In genomic region chr6:34528131-34528530, GRCm38 (mm10) we compare ENCODE assay signal across 30 mouse cellular contexts. TPM values are rescaled to one million over a fixed set of nuclear protein-coding genes. Genes with fewer than 3 reads are reported as not detected.
DNase-seq lines count a peak whose midpoint lies in the region; ATAC-seq and TF ChIP-seq lines count a peak whose summit lies in the region.
"Had no signal": no experiment of that assay in that cellular context is flagged by ENCODE, and none has a peak within 500 bp of the region (broad histone marks: within the 10 kb centered on the region; RNA-seq: fewer than 3 reads in every experiment).

No protein-coding gene starts in this region.

- WGBS in liver, embryonic 12.5 days (ENCODE audit: insufficient replicate concordance) = 58% methylated on average over 2 of the region's 2 CpGs
- 94% methylated on average over 2 of the region's 2 CpGs for WGBS in thymus, adult 2 months

- no peak for DNase-seq in gastrocnemius, adult 2 months
- DNase-seq in gastrocnemius, adult 8-10 months (ENCODE audit: low spot score in 2 of 2) = no peak
- no peak for DNase-seq in liver
- DNase-seq in thymus, adult 2 months = no peak
- no peak for DNase-seq in layer of hippocampus, adult 2 months (ENCODE audit: low spot score in 2 of 2)
- DNase-seq: adrenal gland, postnatal 14 days; cerebellum, adult 11-12 months; cerebellum, postnatal 14 days; gastrocnemius, postnatal 25 days; heart, adult 18-20 months; heart, postnatal 14 days; kidney, adult 8-10 months; kidney, postnatal 4 days; layer of hippocampus, postnatal 36 days; lung, postnatal 36 days; midbrain, embryonic 14.5 days; thymus, postnatal 14 days had no signal

- H3K4me3 ChIP-seq in gastrocnemius, adult 2 months = no peak overlapping the region
- no peak overlapping the region for H3K4me3 ChIP-seq in liver, embryonic 12.5 days
- no peak overlapping the region for H3K4me3 ChIP-seq in thymus, adult 2 months (ENCODE audit: control insufficient read depth, insufficient read depth, low read length)
- H3K4me3 ChIP-seq in layer of hippocampus, adult 2 months = no peak overlapping the region
- H3K4me3 ChIP-seq: embryonic facial prominence, embryonic 10.5 days; embryonic facial prominence, embryonic 15.5 days; forebrain, embryonic 12.5 days; hindbrain, embryonic 12.5 days; limb, embryonic 10.5 days; limb, embryonic 15.5 days; lung, embryonic 15.5 days; megakaryocyte, embryonic 14.5 days had no signal

- peak overlapping the region; percentile 12; the same call in 1 of the 2 replicates for H3K27ac ChIP-seq in gastrocnemius, adult 2 months
- H3K27ac ChIP-seq in liver, embryonic 12.5 days = no peak overlapping the region
- H3K27ac ChIP-seq in thymus, adult 2 months (ENCODE audit: control insufficient read depth, insufficient read depth, low read length) = no peak overlapping the region
- no peak overlapping the region for H3K27ac ChIP-seq in layer of hippocampus, adult 2 months
- H3K27ac ChIP-seq: embryonic facial prominence, embryonic 15.5 days; forebrain, embryonic 12.5 days; hindbrain, embryonic 12.5 days; hindbrain, postnatal 0 days; kidney, postnatal 0 days; limb, embryonic 10.5 days; limb, embryonic 15.5 days; lung, embryonic 15.5 days had no signal

- no peak for TF ChIP-seq POLR2A in thymus, adult 2 months (IDR thresholded peaks at IDR 0.05; ENCODE audit: control insufficient read depth, extremely low read depth, insufficient read depth, low read length, poor library complexity)

- peaks cover 8% of the 10 kb centered on the region; the same call in 1 of the 2 replicates for H3K27me3 ChIP-seq in liver, embryonic 12.5 days (replicated peaks)
- H3K27me3 ChIP-seq in thymus, adult 2 months (ENCODE audit: control insufficient read depth, insufficient read depth, low read length) = no peaks in the 10 kb centered on the region
- H3K27me3 ChIP-seq: embryonic facial prominence, embryonic 15.5 days; forebrain, embryonic 12.5 days; hindbrain, embryonic 12.5 days; limb, embryonic 15.5 days; lung, embryonic 15.5 days had no signal

- ATAC-seq in liver, embryonic 12.5 days = peak; percentile 28; the same call in 1 of the 2 replicates
- ATAC-seq in megakaryocyte progenitor cell, adult 5-6 weeks (replicated peaks; ENCODE audit: poor library complexity) = 0 out of 2 replicates have a peak, but pooled peaks have one; percentile 38
- ATAC-seq: hindbrain, postnatal 0 days; intestine, embryonic 16.5 days had no signal

- peaks cover 55% of the 10 kb centered on the region for H3K4me1 ChIP-seq in liver, embryonic 12.5 days
- H3K4me1 ChIP-seq in thymus, adult 2 months (replicated peaks; ENCODE audit: control insufficient read depth, insufficient read depth, low read length) = no peaks in the 10 kb centered on the region
- H3K4me1 ChIP-seq: forebrain, embryonic 12.5 days; hindbrain, embryonic 12.5 days; limb, embryonic 15.5 days had no signal

- H3K4me2 ChIP-seq in liver, embryonic 12.5 days = no peak overlapping the region
- H3K4me2 ChIP-seq: embryonic facial prominence, embryonic 15.5 days; forebrain, embryonic 12.5 days; hindbrain, embryonic 12.5 days; limb, embryonic 15.5 days; lung, embryonic 15.5 days had no signal

- no peak for TF ChIP-seq CTCF in gastrocnemius, adult 2 months (IDR thresholded peaks at IDR 0.05)
- TF ChIP-seq CTCF in thymus, adult 2 months (IDR thresholded peaks at IDR 0.05; ENCODE audit: borderline replicate concordance, control insufficient read depth, extremely low read depth, insufficient read depth, low read length, poor library complexity) = no peak
- TF ChIP-seq CTCF in layer of hippocampus, adult 2 months (conservative IDR thresholded peaks at IDR 0.05) = no peak

- no peaks in the 10 kb centered on the region for H3K36me3 ChIP-seq in liver, embryonic 12.5 days
- no peaks in the 10 kb centered on the region for H3K36me3 ChIP-seq in thymus, adult 2 months (ENCODE audit: control insufficient read depth, insufficient read depth, low read length)
- H3K36me3 ChIP-seq: embryonic facial prominence, embryonic 10.5 days; embryonic facial prominence, embryonic 15.5 days; forebrain, embryonic 12.5 days; hindbrain, embryonic 12.5 days; limb, embryonic 10.5 days; limb, embryonic 15.5 days; lung, embryonic 15.5 days had no signal

- H3K9me3 ChIP-seq in liver, embryonic 12.5 days (replicated peaks) = no peaks in the 10 kb centered on the region
- H3K9me3 ChIP-seq: embryonic facial prominence, embryonic 10.5 days; embryonic facial prominence, embryonic 15.5 days; forebrain, embryonic 12.5 days; hindbrain, embryonic 12.5 days; limb, embryonic 10.5 days; limb, embryonic 15.5 days; lung, embryonic 15.5 days had no signal

- intact Hi-C loops in gastrocnemius, adult 2 months (cut with DNase I) = no loop called here

- no peak overlapping the region for H3K9ac ChIP-seq in liver, embryonic 12.5 days
- H3K9ac ChIP-seq: embryonic facial prominence, embryonic 15.5 days; forebrain, embryonic 12.5 days; hindbrain, embryonic 12.5 days; limb, embryonic 15.5 days; lung, embryonic 15.5 days had no signal

RNA-seq across cellular contexts. Expression of gene Bpgm, which starts 52.1 kb away (rescaled TPM):
- total RNA-seq in gastrocnemius, adult 2 months (2021) = 10 to 100 TPM; 87.2 to 92.8 TPM
- 100 to 1,000 TPM; 101 to 121 (median 108) TPM for total RNA-seq in gastrocnemius, adult 8-10 months (2022)
- polyA plus RNA-seq in liver, embryonic 12.5 days (2016; fragmentation: Nextera tagmentation; extraction: Ambion mirVana) = 87.1 and 88.2 TPM in 2 replicates
- total RNA-seq in megakaryocyte progenitor cell, adult 5-6 weeks (2015) = 4.2 and 4.7 TPM in 2 replicates
- 16.9 and 18.4 TPM in 2 replicates for total RNA-seq in megakaryocyte progenitor cell, adult 5-6 weeks (2017)
- polyA plus RNA-seq in thymus, adult 2 months (2012; rRNA removed) = 19.6 and 22.5 TPM in 2 replicates
- 10 to 100 TPM; 69.8 to 70.9 TPM for total RNA-seq in layer of hippocampus, adult 2 months (2021)
